Mouse (Mus musculus) intestine, embryonic 15.5 days (tissue): Measurements from ENCODE around the gene Als2cr12. TPM values are rescaled to one million over a fixed set of nuclear protein-coding genes. Genes with fewer than 3 reads are reported as not detected.
"Not testable (repeated sequence)": the region's sequence is repeated elsewhere in the genome, so short reads cannot be mapped to it uniquely, and the experiment has no call there.

Source experiments
- ATAC-seq: fragments of 200-750 bp; cut with Nextera tagmentation; 2 replicates; pipeline ENCODE4 v1.8.0; 2017; ENCODE audit warnings: moderate TSS enrichment, moderate library complexity
- H3K27ac ChIP-seq: fragments of 300-500 bp; sonication (generic); 2 replicates; pipeline ENCODE4 v1.5.1; 2015; ENCODE audit warnings: mild to moderate bottlenecking, inconsistent platforms
- H3K27me3 ChIP-seq: fragments of 300-500 bp; sonication (generic); replicated peaks from 2 replicates; pipeline ENCODE4 v1.6.1; 2015; ENCODE audit warnings: inconsistent platforms
- H3K36me3 ChIP-seq: fragments of 300-500 bp; sonication (generic); 2 replicates; pipeline ENCODE4 v1.6.1; 2015; ENCODE audit warnings: inconsistent platforms
- H3K4me1 ChIP-seq: fragments of 300-500 bp; sonication (generic); replicated peaks from 2 replicates; pipeline ENCODE4 v1.6.1; 2015; ENCODE audit warnings: inconsistent platforms
- H3K4me2 ChIP-seq: fragments of 300-500 bp; sonication (generic); replicated peaks from 2 replicates; pipeline ENCODE4 v1.6.1; 2015; ENCODE audit warnings: mild to moderate bottlenecking, inconsistent platforms
- H3K4me3 ChIP-seq: fragments of 300-500 bp; sonication (generic); replicated peaks from 2 replicates; pipeline ENCODE4 v1.5.1; 2015; ENCODE audit warnings: inconsistent platforms
- H3K9ac ChIP-seq: fragments of 300-500 bp; sonication (generic); 2 replicates; pipeline ENCODE4 v1.6.1; 2015; ENCODE audit warnings: inconsistent platforms
- H3K9me3 ChIP-seq: fragments of 300-500 bp; sonication (generic); 2 replicates; pipeline ENCODE4 v1.6.1; 2016; ENCODE audit warnings: inconsistent platforms
- WGBS: fragments of 180-500 bp; shearing (Covaris S2); methylation state at CpG from one replicate; pipeline ENCODE4 v1.1.7; 2015; 5-methylcytosine and 5-hydroxymethylcytosine counted together
- polyA plus RNA-seq: library from polyadenylated mRNA; unstranded; fragments of >200 nt; fragmentation: Nextera tagmentation; extraction: Ambion mirVana; gene quantifications from 2 replicates; pipeline ENCODE4 v1.2.1, GENCODE M21; 2015

The Als2cr12 gene
- polyA plus RNA-seq, 1 experiment from 2014 or later = 1.6 TPM

GRCm38 (mm10) chr1:58699988-58700387 lies 4.2 kb upstream of the Als2cr12 start:
- 49% methylated on average over 3 of the region's 3 CpGs for WGBS
- Histone ChIP-seq H3K27ac (no peak overlapping the region), H3K4me3 (no peak overlapping the region), H3K9me3 (no peaks in the 10 kb centered on the region), H3K4me2 (no peak overlapping the region), H3K9ac (no peak overlapping the region), H3K36me3 (no peaks in the 10 kb centered on the region), H3K27me3 (no peaks in the 10 kb centered on the region), H3K4me1 (no peaks in the 10 kb centered on the region)
- ATAC-seq = 0 out of 2 replicates have a peak, but pooled peaks have one; percentile 28

- Histone ChIP-seq H3K27me3 (no peaks in the 10 kb centered on the region), H3K27ac (no peak overlapping the region), H3K4me3 (no peak overlapping the region), H3K9ac (no peak overlapping the region), H3K4me1 (no peaks in the 10 kb centered on the region), H3K4me2 (no peak overlapping the region), H3K36me3 (no peaks in the 10 kb centered on the region), H3K9me3 (no peaks in the 10 kb centered on the region)
- ATAC-seq = no peak
- WGBS = 84% methylated on average over 4 of the region's 4 CpGs
Observed at GRCm38 (mm10) chr1:58698781-58699180, 3.0 kb upstream of the Als2cr12 start.

GRCm38 (mm10) chr1:58697607-58698006 lies 1.8 kb upstream of the Als2cr12 start:
- not testable (repeated sequence) for H3K4me3 ChIP-seq, H3K9ac ChIP-seq, H3K27ac ChIP-seq, H3K9me3 ChIP-seq, H3K27me3 ChIP-seq, H3K4me1 ChIP-seq, H3K36me3 ChIP-seq, H3K4me2 ChIP-seq
- WGBS = 44% methylated on average over 1 of the region's 1 CpGs
- ATAC-seq = peak; percentile 53; the same call in 1 of the 2 replicates

GRCm38 (mm10) chr1:58693696-58694095 lies 2.1 kb downstream of the Als2cr12 start:
- 65% methylated on average over 1 of the region's 1 CpGs for WGBS

GRCm38 (mm10) chr1:58691718-58692117 lies 4.1 kb downstream of the Als2cr12 start:
- H3K9me3 ChIP-seq, H3K4me2 ChIP-seq, H3K36me3 ChIP-seq, H3K27me3 ChIP-seq, H3K4me1 ChIP-seq, H3K9ac ChIP-seq, H3K4me3 ChIP-seq, H3K27ac ChIP-seq: not testable (repeated sequence)
- WGBS = 70% methylated on average over 1 of the region's 1 CpGs
- ATAC-seq = peak; percentile 84

More at GRCm38 (mm10) chr1:58693696-58694095, 2.1 kb downstream of the Als2cr12 start:
- Histone ChIP-seq H3K27ac (no peak overlapping the region), H3K4me3 (no peak overlapping the region), H3K9ac (no peak overlapping the region), H3K4me1 (no peaks in the 10 kb centered on the region), H3K27me3 (no peaks in the 10 kb centered on the region), H3K9me3 (no peaks in the 10 kb centered on the region), H3K4me2 (no peak overlapping the region), H3K36me3 (no peaks in the 10 kb centered on the region)
- ATAC-seq = no peak

- H3K27ac ChIP-seq = peak overlapping the region; percentile 54
- ATAC-seq = peak; percentile 88
- H3K9me3 ChIP-seq, H3K36me3 ChIP-seq, H3K4me3 ChIP-seq, H3K27me3 ChIP-seq, H3K4me1 ChIP-seq, H3K9ac ChIP-seq, H3K4me2 ChIP-seq: not testable (repeated sequence)
- 44% methylated on average over 2 of the region's 3 CpGs for WGBS
Observed at GRCm38 (mm10) chr1:58690834-58691488, 4.8 kb downstream of the Als2cr12 start.

- 59% methylated on average over 6 of the region's 6 CpGs for WGBS
- no peak overlapping the region for H3K4me2 ChIP-seq
- H3K4me3 ChIP-seq = no peak overlapping the region
- no peaks in the 10 kb centered on the region for H3K9me3 ChIP-seq
- H3K27me3 ChIP-seq = no peaks in the 10 kb centered on the region
- no peaks in the 10 kb centered on the region for H3K36me3 ChIP-seq
- no peaks in the 10 kb centered on the region for H3K4me1 ChIP-seq
- ATAC-seq = peak; percentile 72
- H3K27ac ChIP-seq = peak overlapping the region; percentile 54
- no peak overlapping the region for H3K9ac ChIP-seq
Observed at GRCm38 (mm10) chr1:58690006-58690744, 5.6 kb downstream of the Als2cr12 start.

- WGBS = 79% methylated on average over 1 of the region's 1 CpGs
- Histone ChIP-seq H3K4me1 (no peaks in the 10 kb centered on the region), H3K9ac (no peak overlapping the region), H3K27ac (no peak overlapping the region), H3K9me3 (no peaks in the 10 kb centered on the region), H3K27me3 (no peaks in the 10 kb centered on the region), H3K36me3 (no peaks in the 10 kb centered on the region), H3K4me3 (no peak overlapping the region), H3K4me2 (no peak overlapping the region)
- no peak for ATAC-seq
Observed at GRCm38 (mm10) chr1:58689426-58689825, 6.4 kb downstream of the Als2cr12 start.

GRCm38 (mm10) chr1:58678412-58678811 lies 17.4 kb downstream of the Als2cr12 start:
- H3K4me2 ChIP-seq, ATAC-seq, H3K9me3 ChIP-seq, H3K27me3 ChIP-seq, H3K9ac ChIP-seq, H3K36me3 ChIP-seq, H3K4me1 ChIP-seq, H3K4me3 ChIP-seq, H3K27ac ChIP-seq: not testable (repeated sequence)
- WGBS = 64% methylated on average over 5 of the region's 5 CpGs

- Histone ChIP-seq H3K9me3 (no peaks in the 10 kb centered on the region), H3K9ac (no peak overlapping the region), H3K27me3 (no peaks in the 10 kb centered on the region), H3K4me1 (no peaks in the 10 kb centered on the region), H3K4me2 (no peak overlapping the region), H3K4me3 (no peak overlapping the region), H3K27ac (no peak overlapping the region), H3K36me3 (no peaks in the 10 kb centered on the region)
- 89% methylated on average over 1 of the region's 1 CpGs for WGBS
- no peak for ATAC-seq
Observed at GRCm38 (mm10) chr1:58677575-58677974, 18.2 kb downstream of the Als2cr12 start.

- no peaks in the 10 kb centered on the region for H3K36me3 ChIP-seq
- H3K9me3 ChIP-seq = no peaks in the 10 kb centered on the region
- H3K4me2 ChIP-seq = no peak overlapping the region
- 86% methylated on average over 3 of the region's 3 CpGs for WGBS
- no peak overlapping the region for H3K9ac ChIP-seq
- no peaks in the 10 kb centered on the region for H3K4me1 ChIP-seq
- no peak overlapping the region for H3K27ac ChIP-seq
- H3K27me3 ChIP-seq = no peaks in the 10 kb centered on the region
- no peak overlapping the region for H3K4me3 ChIP-seq
- ATAC-seq = no peak
Observed at GRCm38 (mm10) chr1:58675011-58675410, 20.8 kb downstream of the Als2cr12 start.

- Histone ChIP-seq H3K4me2 (no peak overlapping the region), H3K27ac (no peak overlapping the region), H3K9me3 (no peaks in the 10 kb centered on the region), H3K27me3 (no peaks in the 10 kb centered on the region), H3K9ac (no peak overlapping the region), H3K4me1 (no peaks in the 10 kb centered on the region), H3K36me3 (no peaks in the 10 kb centered on the region), H3K4me3 (no peak overlapping the region)
- 83% methylated on average over 2 of the region's 2 CpGs for WGBS
- ATAC-seq = no peak
Observed at GRCm38 (mm10) chr1:58672116-58672515, 23.7 kb downstream of the Als2cr12 start.

- H3K27ac ChIP-seq, H3K36me3 ChIP-seq, ATAC-seq, H3K4me3 ChIP-seq, H3K9me3 ChIP-seq, H3K4me1 ChIP-seq, H3K27me3 ChIP-seq, H3K4me2 ChIP-seq, H3K9ac ChIP-seq: not testable (repeated sequence)
- 80% methylated on average over 3 of the region's 3 CpGs for WGBS
Observed at GRCm38 (mm10) chr1:58669635-58670034, 26.2 kb downstream of the Als2cr12 start.
